Mouse (Mus musculus) E14TG2a.4 (cell line): ENCODE results near the gene Inka2.

Experiments
- H3K27me3 ChIP-seq: 2 replicates; pipeline ENCODE4 v1.6.1; 2014; ENCODE audit warnings: low read length, control low read depth; ENCODE audit not compliant: insufficient read depth
- H3K36me3 ChIP-seq: 2 replicates; pipeline ENCODE4 v1.6.1; 2014; ENCODE audit warnings: low read length, control low read depth; ENCODE audit not compliant: insufficient read depth
- H3K4me1 ChIP-seq: replicated peaks from 2 replicates; pipeline ENCODE4 v1.6.1; 2014; ENCODE audit warnings: low read depth, low read length, control low read depth
- H3K4me3 ChIP-seq: replicated peaks from 2 replicates; pipeline ENCODE4 v1.5.1; 2014; ENCODE audit warnings: mild to moderate bottlenecking, low read length
- H3K9me3 ChIP-seq: 2 replicates; pipeline ENCODE4 v1.6.1; 2014; ENCODE audit warnings: low read length, control low read depth
- CTCF ChIP-seq: conservative IDR thresholded peaks from 2 replicates; pipeline ENCODE4 v1.5.1; 2014; ENCODE audit warnings: low read length
- NANOG ChIP-seq: IDR thresholded peaks from 2 replicates; pipeline ENCODE4 v1.6.1; 2014; ENCODE audit warnings: borderline replicate concordance, low read length, mixed read lengths
- POU5F1 ChIP-seq: IDR thresholded peaks from 2 replicates; pipeline ENCODE4 v1.6.1; 2014; ENCODE audit warnings: low read length, borderline replicate concordance

Inka2 gene

DNA sequence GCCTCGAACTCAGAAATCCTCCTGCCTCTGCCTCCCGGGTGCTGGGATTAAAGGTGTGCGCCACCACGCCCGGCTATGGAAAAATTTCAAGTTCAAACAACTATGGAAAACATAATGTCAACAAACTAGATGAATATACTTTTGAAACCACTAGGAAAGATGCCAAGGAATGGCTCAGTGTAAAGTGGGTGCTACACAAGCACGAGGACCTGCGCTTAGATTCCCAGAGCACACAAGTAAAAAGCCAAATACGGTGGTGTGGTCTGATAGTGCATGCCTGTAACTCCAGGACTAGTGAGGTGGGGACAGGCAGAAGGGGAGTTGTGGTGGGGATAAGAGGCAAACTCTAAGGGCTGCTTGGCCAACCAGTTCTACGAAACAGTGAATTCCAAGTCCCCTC is 50.7 kb downstream of the Inka2 start:
- no peaks in the 10 kb centered on the region for H3K27me3 ChIP-seq
- no peaks in the 10 kb centered on the region for H3K9me3 ChIP-seq
- TF ChIP-seq NANOG, result no peak
- TF ChIP-seq CTCF, result no peak
- no peaks in the 10 kb centered on the region for H3K4me1 ChIP-seq
- no peaks in the 10 kb centered on the region for H3K36me3 ChIP-seq
- no peak overlapping the region for H3K4me3 ChIP-seq

DNA sequence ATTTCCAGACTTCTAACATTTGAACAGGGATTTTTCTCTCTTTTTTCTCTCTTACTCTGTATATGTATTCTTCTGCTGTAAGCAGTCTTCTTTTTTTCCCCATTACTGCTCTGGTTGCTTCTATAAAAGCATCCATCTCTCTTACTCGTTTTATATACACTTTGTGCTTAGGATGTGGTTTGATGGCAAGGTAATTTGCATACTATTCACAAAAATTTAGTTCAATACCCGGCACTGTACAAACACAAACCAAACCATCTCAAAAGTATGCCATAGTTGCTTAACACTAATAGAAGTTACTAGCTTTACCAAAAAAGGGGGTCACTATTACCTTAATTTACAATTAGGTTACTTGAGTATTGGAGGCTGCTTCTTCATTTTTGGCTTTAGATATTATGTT is 52.1 kb downstream of the Inka2 start:
- Histone ChIP-seq H3K27me3 (no peaks in the 10 kb centered on the region), H3K4me3 (no peak overlapping the region), H3K4me1 (no peaks in the 10 kb centered on the region), H3K36me3 (no peaks in the 10 kb centered on the region), H3K9me3 (no peaks in the 10 kb centered on the region)
- TF ChIP-seq CTCF, result no peak
- TF ChIP-seq POU5F1, result no peak
- TF ChIP-seq NANOG, result no peak

GRCm38 (mm10) chr3:105757323-105758083 is 53.1 kb downstream of the Inka2 start:
- no peaks in the 10 kb centered on the region for H3K27me3 ChIP-seq
- TF ChIP-seq POU5F1 (no peak), CTCF (no peak), NANOG (no peak)
- no peaks in the 10 kb centered on the region for H3K4me1 ChIP-seq
- no peaks in the 10 kb centered on the region for H3K9me3 ChIP-seq
- no peaks in the 10 kb centered on the region for H3K36me3 ChIP-seq
- no peak overlapping the region for H3K4me3 ChIP-seq

DNA sequence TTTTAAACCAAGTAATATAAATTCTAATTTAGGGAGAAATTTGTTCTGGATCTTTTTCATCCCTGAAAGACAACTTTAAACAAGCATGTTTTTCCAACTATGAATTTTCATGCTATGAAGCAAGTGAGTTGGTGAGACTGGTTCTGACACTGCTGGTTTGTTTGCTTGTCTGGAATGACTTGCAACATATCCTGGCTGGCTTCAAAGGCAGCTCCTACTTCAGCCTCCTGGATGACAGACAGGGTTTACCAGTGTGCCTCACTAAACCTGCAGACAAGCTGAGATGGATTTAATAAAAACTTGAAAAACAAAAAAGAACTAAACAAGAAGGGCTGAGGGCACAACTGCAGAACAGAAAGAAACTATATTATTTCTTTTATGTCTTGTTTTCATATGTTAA is 53.7 kb downstream of the Inka2 start:
- Histone ChIP-seq H3K27me3 (no peaks in the 10 kb centered on the region), H3K9me3 (no peaks in the 10 kb centered on the region), H3K36me3 (no peaks in the 10 kb centered on the region), H3K4me1 (no peaks in the 10 kb centered on the region), H3K4me3 (no peak overlapping the region)
- no peak for TF ChIP-seq CTCF
- TF ChIP-seq POU5F1, result no peak
- no peak for TF ChIP-seq NANOG

- H3K27me3 ChIP-seq, result no peaks in the 10 kb centered on the region
- no peaks in the 10 kb centered on the region for H3K4me1 ChIP-seq
- H3K4me3 ChIP-seq, result no peak overlapping the region
- H3K9me3 ChIP-seq, result no peaks in the 10 kb centered on the region
- TF ChIP-seq CTCF, result no peak
- TF ChIP-seq POU5F1, result no peak
- TF ChIP-seq NANOG, result no peak
- H3K36me3 ChIP-seq, result no peaks in the 10 kb centered on the region
Measured at GRCm38 (mm10) chr3:105758658-105759057, 54.3 kb downstream of the Inka2 start.

- no peak for TF ChIP-seq CTCF
- no peak for TF ChIP-seq POU5F1
- no peak for TF ChIP-seq NANOG
- Histone ChIP-seq H3K36me3 (no peaks in the 10 kb centered on the region), H3K9me3 (no peaks in the 10 kb centered on the region), H3K4me1 (no peaks in the 10 kb centered on the region), H3K4me3 (no peak overlapping the region), H3K27me3 (no peaks in the 10 kb centered on the region)
Measured at GRCm38 (mm10) chr3:105760063-105760462, 55.7 kb downstream of the Inka2 start.

DNA sequence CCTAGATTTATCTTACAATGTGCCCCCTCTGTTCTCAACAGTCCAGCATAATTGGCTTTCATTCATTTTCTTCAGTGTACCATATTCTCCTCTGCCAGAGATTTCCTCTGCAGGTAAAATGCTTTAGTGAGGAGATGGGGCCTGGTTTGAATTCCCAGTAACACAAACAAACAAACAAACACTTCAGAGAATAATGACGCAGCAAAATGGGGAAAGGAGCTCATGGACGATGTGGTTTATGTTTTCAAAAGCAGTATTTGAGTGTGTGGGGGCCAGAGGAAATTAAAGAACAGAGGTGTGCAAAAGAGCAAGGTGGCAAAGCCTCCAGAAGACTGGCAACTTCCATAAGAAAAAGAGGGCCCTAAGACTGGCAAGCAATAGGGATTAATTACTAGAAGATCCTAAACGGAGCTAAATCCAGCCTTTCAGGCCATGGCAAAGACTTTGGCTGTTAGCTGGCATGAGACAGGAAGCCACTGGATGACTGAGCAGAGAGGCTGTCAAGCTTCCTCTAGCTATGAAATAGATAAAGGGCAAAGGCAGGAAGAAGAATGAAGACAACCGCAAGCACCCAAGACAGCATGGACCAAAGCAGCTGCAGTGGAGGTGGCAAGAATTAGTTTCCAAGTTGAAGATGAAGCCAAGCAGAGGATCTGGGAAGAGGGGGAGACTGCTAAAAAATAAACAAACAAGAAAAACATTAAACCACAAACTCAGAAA is 58.9 kb downstream of the Inka2 start:
- no peaks in the 10 kb centered on the region for H3K9me3 ChIP-seq
- no peak overlapping the region for H3K4me3 ChIP-seq
- no peaks in the 10 kb centered on the region for H3K27me3 ChIP-seq
- TF ChIP-seq NANOG (no peak), POU5F1 (no peak), CTCF (no peak)
- no peaks in the 10 kb centered on the region for H3K4me1 ChIP-seq
- no peaks in the 10 kb centered on the region for H3K36me3 ChIP-seq

- Histone ChIP-seq H3K36me3 (no peaks in the 10 kb centered on the region), H3K4me1 (no peaks in the 10 kb centered on the region), H3K27me3 (no peaks in the 10 kb centered on the region), H3K9me3 (no peaks in the 10 kb centered on the region), H3K4me3 (no peak overlapping the region)
- TF ChIP-seq POU5F1, result no peak
- no peak for TF ChIP-seq NANOG
- no peak for TF ChIP-seq CTCF
Measured at GRCm38 (mm10) chr3:105768529-105768928, 64.1 kb downstream of the Inka2 start.

DNA sequence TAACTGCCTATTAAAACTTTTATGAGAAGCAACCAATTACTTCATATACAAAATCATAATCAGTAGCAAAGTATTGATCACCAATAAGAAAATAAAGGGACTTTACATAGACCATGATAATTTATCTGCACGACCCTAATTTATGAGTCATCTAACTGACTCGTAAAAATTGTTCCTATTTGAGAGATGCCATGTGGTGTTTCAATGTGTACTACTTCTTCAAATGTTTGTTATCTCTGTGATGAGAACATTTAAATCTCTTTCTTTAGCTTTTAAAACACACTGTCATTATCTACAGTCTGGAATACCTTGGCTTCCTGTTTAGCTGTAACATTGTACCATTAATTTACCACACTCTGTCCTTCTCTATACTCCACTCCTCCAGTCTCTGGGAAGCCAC is 65.0 kb downstream of the Inka2 start:
- H3K4me1 ChIP-seq, result no peaks in the 10 kb centered on the region
- no peaks in the 10 kb centered on the region for H3K9me3 ChIP-seq
- no peaks in the 10 kb centered on the region for H3K27me3 ChIP-seq
- H3K4me3 ChIP-seq, result no peak overlapping the region
- H3K36me3 ChIP-seq, result no peaks in the 10 kb centered on the region
- TF ChIP-seq CTCF (no peak), POU5F1 (no peak), NANOG (no peak)
